Mouse (Mus musculus): ENCODE results near the gene Gtf2h2.

- TF ChIP-seq POLR2A (IDR thresholded peaks at IDR 0.05; ENCODE audit: low read depth, low read length) (no peak), CTCF (IDR thresholded peaks at IDR 0.05; ENCODE audit: extremely low read depth, insufficient read depth, insufficient read length, insufficient replicate concordance) (no peak)
Measured at GRCm38 (mm10) chr13:100495337-100495736, 3.0 kb upstream of the Gtf2h2 start.

Data from spleen, adult 2 months (tissue).